Mouse (Mus musculus): ENCODE data around the gene Cyp17a1. TPM values are rescaled to one million over a fixed set of nuclear protein-coding genes. Genes with fewer than 3 reads are reported as not detected.
A peak's percentile ranks its signal among the peaks of the same experiment; 100 is the strongest.

Cyp17a1 gene
- total RNA-seq, 2 experiments from 2014 or later, result not detected

- no peak for TF ChIP-seq CTCF (IDR thresholded peaks at IDR 0.05)
- H3K27ac ChIP-seq, result peak overlapping the region; percentile 95
- intact Hi-C loops (cut with DNase I), result no loop called here
- peak overlapping the region; percentile 23 for H3K4me3 ChIP-seq
- peak; percentile 59 for DNase-seq
These were observed 54.0 kb downstream of the Cyp17a1 start for GRCm38 (mm10) chr19:46619001-46619400.

- intact Hi-C loops (cut with DNase I), result no loop called here
- Histone ChIP-seq H3K27ac (peak overlapping the region; percentile 95), H3K4me3 (no peak overlapping the region)
- DNase-seq, result no peak
- no peak for TF ChIP-seq CTCF (IDR thresholded peaks at IDR 0.05)
These were observed 54.6 kb downstream of the Cyp17a1 start for GRCm38 (mm10) chr19:46618322-46618721.

- Histone ChIP-seq H3K27ac (no peak overlapping the region), H3K4me3 (no peak overlapping the region)
- intact Hi-C loops (cut with DNase I), result no loop called here
- DNase-seq, result no peak
- TF ChIP-seq CTCF (IDR thresholded peaks at IDR 0.05), result no peak
These were observed 55.6 kb downstream of the Cyp17a1 start for GRCm38 (mm10) chr19:46617361-46617760.

Other genes with a start within 250 kb of the Cyp17a1 start
- 10 to 100 TPM; 20.2 to 20.7 TPM for gene Trim8, start 171.5 kb downstream of the Cyp17a1 start, total RNA-seq (2021)
- gene Arl3, start 100.0 kb downstream of the Cyp17a1 start, total RNA-seq (2021), result 10 to 100 TPM; 64.0 to 67.7 TPM
- 1 to 10 TPM; 3.2 to 3.7 TPM for gene Sfxn2, start 99.8 kb downstream of the Cyp17a1 start, total RNA-seq (2021)
- gene Wbp1l, start 74.1 kb downstream of the Cyp17a1 start, total RNA-seq (2021), result 100 to 1,000 TPM in 1 of 2 experiments, 10 to 100 TPM in 1; 65.4 to 101 TPM
- 10 to 100 TPM; 12.1 to 12.2 TPM for gene Borcs7, start 16.7 kb upstream of the Cyp17a1 start, total RNA-seq (2021)
- gene As3mt, start 34.3 kb upstream of the Cyp17a1 start, total RNA-seq (2021), result 100 to 1,000 TPM in 1 of 2 experiments, 10 to 100 TPM in 1; 76.3 to 106 TPM
- 1 to 10 TPM; 2.7 to 3.6 TPM for gene Cnnm2, start 88.4 kb upstream of the Cyp17a1 start, total RNA-seq (2021)